Mouse (Mus musculus) heart, postnatal 36 days (tissue): ENCODE measurements around the gene Cyp4f17. TPM values are rescaled to one million over a fixed set of nuclear protein-coding genes. Genes with fewer than 3 reads are reported as not detected.
"Not testable (repeated sequence)": the region's sequence is repeated elsewhere in the genome, so short reads cannot be mapped to it uniquely, and the experiment has no call there.

ENCODE experiments used
- DNase-seq, 2 experiments: peaks; one replicate each; pipeline ENCODE4 v3.0.0; 2021 to 2022
- intact Hi-C: fragments of 180-260 bp; cut with DNase I; formaldehyde crosslinking; loops from one replicate; pipeline ENCODE4 v1.15.1; 2025
- total RNA-seq, 2 experiments: library from RNA; stranded (reverse); gene quantifications; 2 replicates each; pipeline ENCODE4 v1.2.3; 2021

Cyp4f17 gene
- total RNA-seq, result 1 to 10 TPM; 5.7 to 7.1 TPM

DNA sequence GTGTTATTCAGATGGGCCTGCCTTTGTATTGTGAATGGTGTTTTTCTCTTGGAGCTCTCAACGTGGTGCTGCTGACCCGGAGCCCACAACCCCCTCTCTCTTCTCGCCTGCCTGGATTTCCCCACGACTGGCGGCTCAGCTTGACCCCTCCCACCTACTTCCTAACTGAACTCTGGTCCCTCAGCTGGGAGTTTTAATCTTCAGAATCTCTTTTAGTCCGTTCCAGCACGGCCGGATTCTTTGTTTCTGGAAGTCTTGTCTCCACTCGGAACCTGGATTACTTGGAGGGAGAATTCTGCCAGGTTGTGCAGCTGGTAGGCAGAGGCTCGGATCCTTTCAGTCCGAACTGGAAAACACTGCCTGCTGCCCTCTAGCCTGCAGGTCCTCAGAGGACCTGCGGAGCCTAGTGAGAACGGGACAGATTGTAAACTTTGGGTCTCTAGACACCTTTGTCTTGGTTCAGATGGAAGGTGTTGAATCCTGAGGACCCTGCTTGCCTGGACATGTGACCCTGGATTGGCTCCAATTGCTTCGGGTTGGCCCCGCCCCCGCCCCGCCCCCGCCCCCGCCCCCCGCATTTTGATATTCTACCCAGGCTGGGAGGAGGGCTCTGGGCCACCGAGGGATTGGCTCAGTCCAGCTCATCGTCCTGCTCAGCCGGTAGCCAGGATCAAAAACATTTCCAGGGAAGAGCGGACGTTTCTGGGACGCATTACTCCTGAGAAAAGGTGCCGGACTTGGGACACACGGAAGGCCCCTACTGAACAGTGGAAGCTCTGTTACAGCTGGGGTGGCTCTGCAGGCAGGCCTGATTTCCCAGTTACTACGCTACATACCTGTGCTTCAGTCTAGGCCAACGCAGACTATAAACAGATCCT lies at the start of gene Cyp4f17:
Cyp4f17 (plus strand) TSS at position 200 of the 878 bp plus-strand sequence.
- DNase-seq, result peak; percentile 52 to 56
- intact Hi-C loops, result no loop called here

DNA sequence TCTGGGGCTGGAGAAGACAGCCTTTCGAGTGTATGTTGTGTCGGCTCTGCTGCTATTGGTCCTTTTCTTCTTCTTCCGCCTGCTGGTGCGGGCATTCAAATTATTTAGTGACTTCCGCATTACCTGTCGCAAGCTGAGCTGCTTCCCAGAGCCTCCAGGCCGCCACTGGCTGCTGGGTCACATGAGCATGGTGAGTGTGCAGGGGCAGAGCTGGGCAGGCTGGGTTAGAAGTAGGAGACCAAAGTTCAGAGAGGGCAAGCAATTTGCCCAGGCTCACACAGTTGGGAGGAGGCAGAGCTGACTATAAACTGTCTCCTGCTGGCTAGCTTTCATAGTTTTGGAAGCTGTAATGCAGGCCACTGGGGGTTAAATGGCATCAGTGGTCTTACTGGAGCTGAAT lies 37.4 kb upstream of the Cyp4f17 start:
- intact Hi-C loops, result no loop called here
- no peak for DNase-seq

DNA sequence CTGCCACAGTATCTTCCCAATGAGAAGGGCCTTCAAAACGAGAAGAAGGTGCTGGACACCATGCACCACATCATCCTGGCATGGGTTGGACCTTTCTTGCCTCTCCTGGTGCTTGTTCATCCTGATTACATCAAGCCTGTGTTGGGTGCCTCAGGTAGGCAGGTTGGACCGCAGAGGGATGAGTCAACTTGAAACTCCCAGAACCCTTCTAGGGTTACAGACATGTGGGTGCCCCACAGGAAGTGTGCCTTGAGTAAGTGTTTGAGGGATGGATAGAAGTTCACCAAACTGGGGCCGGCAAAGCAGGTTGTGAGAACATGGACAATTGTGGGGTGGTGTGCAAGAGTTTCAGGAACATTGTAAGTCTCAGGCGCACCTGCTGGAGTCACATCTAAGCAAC lies 35.1 kb upstream of the Cyp4f17 start:
- intact Hi-C loops, result no loop called here
- DNase-seq, result no peak

DNA sequence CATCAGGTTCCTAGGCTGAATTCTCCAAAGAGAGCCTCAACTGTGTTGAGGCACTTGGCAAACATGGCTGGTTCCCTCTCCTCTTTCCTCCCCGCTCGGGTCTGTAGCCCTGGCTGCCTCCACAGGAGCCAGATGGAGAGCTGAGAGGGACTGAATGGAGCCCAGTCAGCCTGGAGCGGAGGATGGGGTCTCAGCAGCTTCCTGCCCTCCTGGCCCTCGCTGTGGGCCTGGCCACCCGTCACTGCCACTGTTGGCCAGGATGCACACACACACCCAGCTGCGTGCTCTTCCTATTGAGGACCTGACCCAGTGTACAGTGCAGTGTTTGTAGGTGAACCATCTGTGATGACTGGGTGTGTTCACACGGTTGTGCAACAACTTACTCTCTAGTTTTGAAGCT lies 33.7 kb upstream of the Cyp4f17 start:
- intact Hi-C loops, result no loop called here
- no peak for DNase-seq

DNA sequence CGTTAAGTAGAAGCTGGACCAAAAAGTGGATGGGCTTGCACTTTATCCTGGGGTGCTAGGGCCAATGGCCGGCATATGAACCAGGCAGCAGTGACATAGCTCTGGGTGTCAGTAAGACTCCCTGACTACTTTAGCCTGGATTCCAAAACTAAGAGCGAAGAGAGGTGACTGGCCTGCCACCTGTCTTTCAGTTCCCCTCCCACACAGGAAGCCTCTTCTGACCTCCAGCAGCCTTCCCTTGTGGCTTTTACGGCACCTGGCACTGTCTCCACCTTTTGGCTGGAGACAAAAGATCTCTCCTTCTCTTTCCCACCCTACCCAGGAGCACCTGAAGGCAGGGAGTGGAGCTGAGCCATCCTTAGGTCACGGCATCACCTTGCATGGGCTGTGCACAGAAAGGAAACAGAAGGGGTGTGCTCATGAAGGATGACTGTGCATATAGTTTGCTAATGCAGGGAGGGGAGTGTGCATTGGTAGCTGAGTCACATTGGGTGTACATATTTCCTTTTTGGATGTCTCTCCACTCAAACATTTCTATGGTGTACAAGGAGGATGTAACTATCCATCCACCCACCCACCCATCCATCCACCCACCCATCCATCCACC lies 30.8 kb upstream of the Cyp4f17 start:
- intact Hi-C loops, result no loop called here
- no peak for DNase-seq

DNA sequence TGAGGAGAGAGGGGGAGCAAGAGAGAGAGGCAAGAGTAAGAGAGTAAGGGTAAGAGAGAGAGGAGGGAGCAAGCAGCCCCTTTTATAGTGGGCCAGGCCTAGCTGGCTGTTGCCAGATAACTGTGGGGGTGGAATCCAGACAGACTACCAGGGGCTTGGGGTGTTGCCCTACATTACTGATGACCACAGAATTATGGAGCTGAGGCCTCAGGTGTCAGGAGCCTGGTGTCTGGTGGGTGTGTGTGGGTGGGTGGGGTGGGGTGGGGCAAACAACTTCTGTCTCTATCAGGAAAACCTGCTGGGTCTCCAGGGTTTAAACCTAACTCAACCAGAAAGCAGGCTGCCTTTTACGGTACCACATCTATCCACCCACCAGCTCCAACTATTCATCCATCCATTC lies 28.6 kb upstream of the Cyp4f17 start:
- intact Hi-C loops, result no loop called here
- no peak for DNase-seq

DNA sequence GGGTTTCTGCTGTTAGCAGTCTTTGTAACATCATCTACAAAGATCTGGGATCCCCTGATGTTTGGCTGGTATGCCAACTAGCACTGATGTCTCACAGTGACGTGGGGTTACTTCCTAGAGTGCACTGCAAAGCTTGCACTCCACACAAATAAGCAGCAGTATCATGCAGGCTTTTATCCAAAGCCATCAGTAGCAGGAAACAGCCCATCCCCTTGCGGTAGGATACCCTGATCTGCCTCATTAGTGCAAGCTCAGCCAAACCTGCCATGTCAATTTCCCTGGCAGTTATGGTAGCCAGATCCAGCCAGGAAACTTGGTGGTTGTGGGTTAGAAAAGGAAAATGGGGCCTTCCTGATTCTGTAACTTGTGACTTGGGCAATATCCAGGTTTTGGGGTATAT lies 27.1 kb upstream of the Cyp4f17 start:
- intact Hi-C loops, result no loop called here

DNA sequence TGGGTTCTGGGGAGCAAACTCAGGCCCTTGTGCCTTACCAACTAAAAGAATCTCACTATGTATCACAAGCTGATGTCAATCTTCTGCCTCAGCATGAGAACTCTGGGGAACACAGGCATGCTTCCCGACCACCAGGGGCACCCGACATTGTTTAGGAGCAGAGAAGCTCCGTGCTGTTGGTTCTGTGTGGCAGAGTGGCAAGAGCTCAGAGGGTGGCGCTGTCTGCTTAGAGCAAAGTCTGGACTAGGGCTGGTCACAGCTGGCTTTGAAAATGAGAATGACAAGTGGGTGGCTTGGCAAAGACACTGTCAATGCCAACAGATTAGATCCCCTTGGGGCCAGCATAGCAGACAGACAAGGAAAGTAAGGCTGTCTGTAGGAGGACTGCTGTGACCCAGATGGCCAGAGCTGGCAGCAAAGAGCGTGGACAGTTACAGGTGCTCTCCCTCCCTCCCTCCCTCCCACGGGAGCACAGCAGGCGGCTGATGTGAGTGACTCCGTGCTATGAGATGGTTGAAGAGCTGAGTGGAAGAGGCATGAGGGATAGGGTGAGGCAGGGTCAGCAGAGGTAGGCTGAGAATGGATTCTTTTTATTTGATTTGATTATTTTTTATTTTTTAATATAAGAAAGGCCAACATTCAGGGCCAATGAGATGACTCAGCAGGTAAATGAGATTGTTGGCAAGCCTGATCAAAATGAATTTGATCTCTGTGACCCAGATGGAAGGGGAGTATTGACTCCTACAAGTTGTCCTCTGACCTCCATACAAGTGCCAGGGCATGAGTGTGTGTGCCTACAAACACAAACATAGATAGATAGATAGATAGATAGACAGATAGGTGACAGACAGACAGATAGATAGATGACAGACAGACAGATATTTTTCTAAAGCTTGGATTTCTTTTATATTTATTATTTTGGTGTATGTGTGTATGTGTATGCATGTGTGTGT lies 26.0 kb upstream of the Cyp4f17 start:
- intact Hi-C loops, result no loop called here
- no peak for DNase-seq

More for the DNA sequence above, 27.1 kb upstream of the Cyp4f17 start:
- no peak for DNase-seq

DNA sequence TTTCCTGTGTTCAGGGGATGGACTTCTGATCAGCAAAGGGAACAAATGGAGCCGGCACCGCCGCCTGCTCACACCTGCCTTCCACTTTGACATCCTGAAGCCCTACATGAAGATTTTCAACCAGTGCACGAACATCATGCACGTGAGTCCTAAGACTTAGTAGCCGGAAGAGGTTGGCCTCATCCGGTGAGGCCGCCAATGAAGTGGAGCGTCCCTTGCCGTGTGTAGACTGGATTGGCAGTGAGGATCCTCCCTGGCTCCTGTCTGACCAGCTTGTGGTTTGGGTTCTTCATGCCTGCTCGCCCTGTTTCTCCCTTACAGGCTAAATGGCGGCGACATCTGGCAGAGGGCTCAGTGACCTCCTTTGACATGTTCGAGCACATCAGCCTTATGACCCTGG lies 24.1 kb upstream of the Cyp4f17 start:
- intact Hi-C loops, result no loop called here
- no peak for DNase-seq

DNA sequence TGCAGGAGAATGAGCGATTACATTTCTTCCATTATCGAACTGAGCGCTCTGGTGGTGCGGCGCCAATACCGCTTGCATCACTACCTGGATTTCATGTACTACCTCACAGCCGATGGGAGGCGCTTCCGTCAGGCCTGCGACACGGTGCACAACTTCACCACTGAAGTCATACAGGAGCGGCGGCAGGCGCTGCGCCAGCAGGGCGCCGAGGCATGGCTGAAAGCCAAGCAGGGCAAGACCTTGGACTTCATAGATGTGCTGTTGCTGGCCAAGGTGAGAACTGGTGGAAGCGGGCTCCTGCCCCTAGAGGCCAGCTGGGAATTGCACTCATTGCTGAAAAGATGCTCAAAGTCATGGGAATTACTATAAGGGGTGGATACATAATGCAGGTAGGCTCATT lies 22.6 kb upstream of the Cyp4f17 start:
- DNase-seq, result peak; percentile 74 to 76
- intact Hi-C loops, result no loop called here

DNA sequence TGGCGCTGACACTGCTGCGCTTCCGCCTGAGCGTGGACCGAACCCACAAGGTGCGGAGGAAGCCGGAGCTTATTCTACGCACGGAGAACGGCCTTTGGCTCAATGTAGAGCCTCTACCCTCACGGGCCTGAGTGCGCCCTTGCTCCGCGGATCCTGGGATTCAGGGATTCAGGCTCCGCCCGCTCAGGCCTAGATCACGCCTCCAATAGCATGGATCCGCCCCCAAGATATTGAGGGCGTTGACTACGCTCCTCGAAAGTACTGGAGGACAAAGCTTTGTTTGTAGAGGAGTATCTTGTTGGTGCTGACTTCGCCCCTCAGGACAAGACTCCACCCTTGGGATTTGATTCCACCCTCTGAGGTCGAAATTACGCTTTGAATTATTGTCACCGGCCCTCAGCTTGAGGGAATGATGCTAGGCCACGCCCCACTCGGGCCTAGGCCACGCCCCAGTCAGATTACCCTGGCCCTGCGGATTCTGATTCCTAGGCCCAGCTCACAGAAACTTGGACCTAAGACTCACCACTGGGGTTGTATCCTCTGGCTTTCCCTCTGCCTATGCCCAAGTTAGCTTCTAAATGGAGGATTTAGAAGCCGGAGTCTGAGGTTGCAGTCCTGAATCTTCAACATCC lies 13.4 kb upstream of the Cyp4f17 start:
- intact Hi-C loops, result loop anchor here (2.0 to 5.0 kb wide), 3 partner anchors 102 to 345 kb away; no protein-coding TSS in a partner anchor
- DNase-seq, result peak; percentile 35 to 40

DNA sequence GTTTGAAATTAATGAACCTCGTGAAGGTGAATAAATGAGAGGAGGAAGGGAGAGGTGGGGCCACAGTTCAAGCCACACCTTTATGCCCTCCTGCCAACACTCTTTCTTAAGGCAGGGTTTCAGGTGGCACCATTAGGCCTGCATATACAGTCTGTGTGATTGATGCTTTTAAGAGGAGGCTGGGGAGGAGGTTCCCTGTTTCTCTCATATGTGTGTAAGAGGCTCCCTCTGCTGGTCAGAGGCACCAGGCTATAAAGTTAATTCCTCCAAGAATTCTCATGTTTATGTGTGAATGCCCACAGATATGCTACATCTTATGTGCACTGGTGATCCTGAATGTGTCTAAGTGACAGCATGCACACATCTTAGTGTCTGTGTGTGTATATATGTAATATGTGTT lies 11.2 kb upstream of the Cyp4f17 start:
- intact Hi-C loops, result loop anchor here (1.0 to 5.0 kb wide), 3 partner anchors 145 to 347 kb away; no protein-coding TSS in a partner anchor
- DNase-seq, result peak; percentile 64 to 65

DNA sequence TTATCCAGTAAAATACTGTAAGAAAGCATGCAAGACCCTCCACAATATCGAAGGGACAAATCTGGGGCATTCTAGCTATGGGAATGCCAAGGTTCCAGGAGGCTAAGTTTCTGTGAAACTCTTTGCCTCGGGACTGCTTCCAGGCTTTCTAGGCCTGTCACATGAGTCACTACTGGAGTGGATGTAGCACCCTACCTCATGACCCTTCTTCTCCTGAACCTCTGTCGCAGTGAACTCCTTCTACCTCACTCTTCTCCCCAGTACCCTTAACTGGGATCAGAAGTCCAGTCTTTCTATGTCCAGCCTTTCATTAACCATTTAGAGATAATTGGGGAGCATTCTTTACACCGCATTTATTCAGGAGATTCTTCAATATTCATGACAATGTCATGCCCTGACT lies 5.3 kb upstream of the Cyp4f17 start:
- intact Hi-C loops, DNase-seq: not testable (repeated sequence)

DNA sequence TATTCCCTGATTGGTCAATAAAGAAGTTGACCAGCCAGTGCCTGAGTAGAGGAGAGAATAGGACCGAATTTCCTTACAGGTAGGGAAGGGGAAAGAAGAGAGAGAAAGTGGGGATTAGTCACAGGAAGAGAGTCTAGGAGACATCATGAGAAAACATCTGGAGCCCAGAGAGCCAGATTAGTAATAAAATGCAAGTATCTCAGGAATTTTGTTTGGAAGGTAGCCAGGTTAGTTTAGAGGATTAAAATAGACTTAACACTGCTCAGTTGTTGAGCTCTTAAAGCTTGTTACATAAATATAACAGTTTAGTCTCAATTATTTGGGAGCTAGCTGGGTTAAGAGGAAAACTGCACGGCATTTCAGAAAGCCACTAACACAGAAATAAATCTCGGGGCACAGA lies 4.8 kb upstream of the Cyp4f17 start:
- DNase-seq, result no peak
- intact Hi-C loops, result no loop called here

DNA sequence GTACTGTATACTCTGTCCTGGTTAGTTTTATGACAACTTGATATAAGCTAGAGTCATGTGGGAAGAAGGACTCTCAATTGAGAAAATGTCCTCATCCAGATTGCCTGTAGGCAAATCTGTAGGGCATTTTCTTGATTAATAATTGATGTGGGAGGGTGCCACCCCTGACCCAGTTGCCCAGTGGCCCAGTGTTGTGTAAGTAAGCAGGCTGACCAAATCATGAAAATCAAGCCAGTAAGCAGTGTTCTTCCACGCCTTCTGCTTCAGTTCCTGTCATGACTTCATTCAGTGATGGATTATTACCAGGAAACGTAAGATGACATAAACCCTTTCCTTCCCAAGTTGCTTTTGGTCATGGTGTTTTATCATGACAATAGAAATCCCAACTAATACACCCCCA lies 2.7 kb upstream of the Cyp4f17 start:
- intact Hi-C loops, result no loop called here
- DNase-seq, result no peak

DNA sequence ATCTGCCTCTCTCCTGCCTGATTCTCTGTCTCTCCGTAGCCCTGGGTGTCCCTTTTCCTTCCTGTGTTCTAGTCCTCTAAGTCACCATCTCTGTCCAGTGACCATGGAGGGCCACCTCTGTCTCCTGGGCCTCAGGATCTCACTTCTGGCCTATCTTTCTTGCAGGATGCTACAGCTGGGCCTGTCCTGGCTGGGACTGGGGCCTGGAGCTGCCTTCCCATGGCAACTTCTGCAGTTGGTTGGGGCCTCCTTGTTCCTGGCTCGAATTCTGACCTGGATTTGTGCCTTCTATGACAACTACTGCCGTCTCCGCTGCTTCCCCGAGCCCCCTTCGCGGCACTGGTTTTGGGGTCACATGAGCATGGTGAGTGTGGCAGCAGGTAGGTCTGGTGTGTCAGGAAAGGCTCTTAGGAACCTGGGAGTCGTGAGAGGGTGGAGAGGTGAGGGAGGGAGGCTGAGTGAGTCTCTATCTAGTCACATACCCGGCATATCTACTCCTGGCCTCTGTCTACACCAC lies 937 bp downstream of the Cyp4f17 start:
- intact Hi-C loops, result no loop called here

DNA sequence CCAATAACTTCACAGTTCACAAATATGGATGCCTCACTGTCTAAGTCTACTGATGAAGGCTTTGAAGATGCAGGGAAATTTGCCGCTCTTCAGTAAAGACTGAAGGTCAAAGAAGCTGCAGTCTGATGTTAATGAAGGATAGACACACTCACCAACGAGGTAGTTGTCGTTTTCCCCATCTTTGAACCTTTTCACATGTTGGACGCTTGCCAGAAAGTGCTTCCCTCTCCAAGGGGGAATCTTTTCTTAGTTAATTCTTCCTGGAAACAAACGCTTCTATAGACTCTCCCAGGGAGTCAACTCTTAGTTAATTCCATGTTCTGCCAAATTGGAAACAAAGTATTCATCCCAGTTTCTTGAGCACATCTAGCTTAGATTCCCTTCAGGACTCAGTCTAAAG lies 10.3 kb downstream of the Cyp4f17 start:
- DNase-seq, result no peak
- intact Hi-C loops, result no loop called here

More for the DNA sequence above, 937 bp downstream of the Cyp4f17 start:
- peak in 1 of 2 experiments; percentile 10 for DNase-seq

DNA sequence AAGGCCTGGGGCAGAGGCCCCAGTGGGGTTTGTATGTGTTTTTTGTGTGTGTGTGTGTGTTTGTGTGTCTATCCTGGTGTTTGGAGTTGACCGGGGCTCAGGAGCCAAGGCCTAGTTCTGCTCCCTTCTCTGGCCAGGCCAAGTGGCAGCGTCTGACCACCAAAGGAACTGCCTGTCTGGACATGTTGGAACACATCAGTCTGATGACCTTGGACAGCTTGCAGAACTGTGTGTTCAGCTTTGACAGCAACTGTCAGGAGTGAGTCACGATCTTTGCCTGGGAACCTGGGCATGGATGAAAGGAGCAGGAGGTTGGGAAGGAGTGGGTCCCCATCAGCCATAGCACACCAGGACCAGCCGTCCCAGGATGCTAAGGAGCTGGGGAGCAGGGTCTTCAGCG lies 16.1 kb downstream of the Cyp4f17 start:
- intact Hi-C loops, result no loop called here
- DNase-seq, result no peak

DNA sequence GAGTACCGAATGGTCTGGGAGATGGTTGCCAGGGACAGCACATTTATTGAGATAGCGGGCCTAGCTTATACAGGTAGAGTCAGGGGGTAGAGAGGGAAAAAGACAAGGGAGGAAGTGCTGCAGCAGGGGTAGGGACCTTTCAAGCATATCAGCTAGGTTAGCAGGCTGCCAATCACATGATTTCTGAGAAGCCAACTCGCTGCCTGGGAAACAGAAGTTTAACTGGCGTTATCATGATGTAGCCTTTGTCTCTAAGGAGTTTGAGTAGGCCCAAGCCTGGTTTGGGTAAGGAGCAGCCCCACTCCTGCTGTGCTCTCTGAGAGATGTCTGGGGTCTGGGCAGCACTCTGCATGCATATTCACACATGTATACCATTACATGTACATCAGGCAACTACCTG lies 16.5 kb downstream of the Cyp4f17 start:
- intact Hi-C loops, result no loop called here
- DNase-seq, result no peak

DNA sequence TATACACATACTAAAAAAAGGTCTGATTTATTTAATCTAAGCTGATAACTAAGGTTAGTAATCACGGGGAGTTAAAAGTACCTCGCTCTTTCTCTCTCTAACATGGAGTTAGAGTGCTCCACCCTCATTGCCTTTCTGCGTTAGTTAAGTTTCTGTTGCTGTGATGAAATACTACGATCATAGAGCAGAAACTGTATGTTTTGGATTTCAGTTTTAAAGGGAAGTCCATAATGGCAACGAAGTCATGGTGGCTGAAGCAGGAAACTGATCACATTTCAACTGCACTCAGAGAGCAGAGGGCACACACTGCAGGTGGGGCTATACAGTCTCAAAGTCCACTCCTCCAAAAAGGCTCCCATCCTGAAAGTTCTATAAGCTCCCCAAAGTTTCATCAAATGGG lies 17.0 kb downstream of the Cyp4f17 start:
- intact Hi-C loops, result no loop called here
- no peak for DNase-seq
